Mouse (Mus musculus) cerebral cortex, adult 2 months (tissue): ENCODE results near the gene Tchh.

Experiments
- WGBS: fragments of 180-500 bp; shearing (Covaris S2); methylation state at CpG from one replicate; pipeline ENCODE4 v1.1.7; 2018; 5-methylcytosine and 5-hydroxymethylcytosine counted together

Tchh gene

DNA sequence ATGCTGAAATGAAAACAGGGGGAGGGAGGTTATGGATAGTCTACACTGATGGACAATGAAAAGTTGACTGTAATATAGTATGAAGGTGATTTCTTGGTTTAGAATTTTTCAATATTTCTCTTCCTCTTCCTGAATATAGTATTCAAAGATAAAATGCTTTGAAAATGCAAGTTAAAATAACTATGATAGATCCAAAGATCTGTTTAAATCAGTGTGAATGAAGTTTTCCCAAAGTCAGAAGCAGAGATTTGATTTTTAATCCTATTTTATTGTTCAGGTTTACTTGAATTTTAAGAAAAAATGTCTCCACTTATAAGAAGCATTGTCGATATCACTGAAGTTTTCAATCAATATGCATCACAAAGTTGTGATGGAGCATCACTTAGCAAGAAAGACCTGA is at the start of gene Tchh:
Tchh (plus strand) TSS at position 301 of the 400 bp plus-strand sequence.
- 89% methylated on average over 1 of the region's 1 CpGs for WGBS

DNA sequence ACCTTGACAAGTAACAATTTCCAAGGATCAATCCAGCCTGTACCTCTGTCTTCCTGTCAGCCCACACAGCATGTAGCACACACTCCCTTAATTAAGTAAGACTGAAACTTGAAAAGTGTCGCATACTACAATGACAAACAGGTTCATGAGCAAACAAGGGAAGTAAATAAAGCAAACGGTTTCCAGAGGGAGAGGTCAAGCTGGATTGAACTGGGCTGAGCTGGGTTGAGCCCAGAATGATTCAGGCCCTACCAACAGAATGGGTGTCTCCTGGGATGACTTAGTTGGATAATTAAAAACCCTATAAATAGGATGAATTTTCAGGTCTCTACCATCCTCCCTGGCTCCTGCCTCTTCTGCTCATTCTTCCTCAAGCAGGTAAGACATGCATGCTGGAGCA is 48.8 kb upstream of the Tchh start, which contains the start of gene Rptn:
Rptn (plus strand) TSS at position 334 of the 400 bp plus-strand sequence.
- 81% methylated on average over 2 of the region's 2 CpGs for WGBS

DNA sequence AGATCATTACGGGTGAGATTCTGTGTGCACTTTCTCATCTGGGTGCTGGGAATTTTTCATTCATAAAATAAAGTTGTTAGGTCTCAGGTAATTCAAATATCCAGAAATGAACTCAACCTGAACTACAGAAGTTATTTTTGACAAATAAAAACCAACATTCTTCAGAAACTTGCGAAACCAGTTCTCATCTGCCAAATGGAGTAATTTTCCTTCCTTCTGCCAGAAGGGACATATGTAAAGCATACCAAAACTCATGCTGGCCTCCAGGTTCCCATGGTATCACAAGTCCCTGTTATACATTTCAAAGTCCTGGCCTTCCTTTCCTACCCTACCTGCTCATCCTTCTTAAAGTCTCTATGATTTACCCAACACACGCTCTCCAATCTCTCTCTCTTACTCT is 38.2 kb upstream of the Tchh start:
- WGBS: 92% methylated on average over 3 of the region's 3 CpGs

DNA sequence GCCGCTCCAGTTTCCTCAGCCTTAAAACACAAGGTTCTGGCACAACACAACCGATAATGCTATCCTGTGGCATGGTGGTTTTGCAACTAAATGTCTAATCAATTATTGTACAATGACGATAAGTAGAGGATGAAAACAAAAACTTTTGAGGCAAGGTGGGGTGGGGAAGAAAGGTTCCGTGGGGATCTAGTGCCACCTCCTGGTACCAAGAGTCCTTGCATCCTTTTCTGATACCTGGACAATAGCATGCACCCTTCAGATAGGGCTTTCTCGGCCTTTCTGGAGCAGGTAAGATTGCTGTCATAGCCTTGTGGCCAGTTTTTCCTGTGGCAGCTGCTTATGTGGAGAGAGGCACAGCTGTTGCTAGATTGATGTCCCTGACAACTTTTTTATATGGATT is 35.1 kb upstream of the Tchh start:
- WGBS: 26% methylated on average over 5 of the region's 5 CpGs

DNA sequence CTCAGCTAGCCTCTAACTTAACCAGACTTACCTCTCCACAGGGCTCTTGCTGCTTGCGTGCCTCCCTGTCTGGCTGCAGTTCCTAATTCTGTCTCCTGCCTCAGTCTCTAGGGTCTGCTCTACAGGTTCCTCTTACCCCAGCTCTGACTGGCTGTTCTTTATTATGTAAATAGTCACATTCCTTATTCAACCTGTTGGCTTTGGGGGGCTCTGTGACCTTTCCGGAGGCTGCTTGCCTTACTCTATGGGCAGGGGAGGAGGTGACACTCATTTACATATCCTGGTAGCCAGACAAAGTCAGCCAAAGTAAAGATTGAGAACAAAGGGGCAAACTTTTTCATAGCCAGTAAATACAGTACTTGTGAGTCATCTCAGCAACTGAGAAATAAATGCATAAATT is 30.2 kb upstream of the Tchh start:
- WGBS: 27% methylated on average over 2 of the region's 2 CpGs

DNA sequence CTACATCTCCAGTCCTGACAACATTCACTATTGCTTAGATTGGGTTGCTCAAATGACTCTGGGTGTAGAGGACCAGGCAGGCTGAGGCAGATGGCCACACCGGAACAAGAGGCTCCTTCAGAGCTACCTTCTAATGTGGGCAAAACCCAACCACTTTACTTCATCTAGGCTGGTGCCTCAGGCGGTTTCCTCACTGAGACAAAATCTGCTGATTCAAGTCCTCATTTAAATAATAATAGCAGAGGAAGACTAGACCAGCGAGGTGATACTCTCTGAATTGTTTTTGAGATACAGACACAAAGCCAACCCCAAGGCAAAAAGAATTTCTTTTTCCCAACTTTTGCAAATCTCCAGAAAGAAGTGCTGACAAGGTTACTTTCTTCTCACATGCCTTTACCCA is 10.5 kb upstream of the Tchh start:
- 67% methylated on average over 3 of the region's 3 CpGs for WGBS

DNA sequence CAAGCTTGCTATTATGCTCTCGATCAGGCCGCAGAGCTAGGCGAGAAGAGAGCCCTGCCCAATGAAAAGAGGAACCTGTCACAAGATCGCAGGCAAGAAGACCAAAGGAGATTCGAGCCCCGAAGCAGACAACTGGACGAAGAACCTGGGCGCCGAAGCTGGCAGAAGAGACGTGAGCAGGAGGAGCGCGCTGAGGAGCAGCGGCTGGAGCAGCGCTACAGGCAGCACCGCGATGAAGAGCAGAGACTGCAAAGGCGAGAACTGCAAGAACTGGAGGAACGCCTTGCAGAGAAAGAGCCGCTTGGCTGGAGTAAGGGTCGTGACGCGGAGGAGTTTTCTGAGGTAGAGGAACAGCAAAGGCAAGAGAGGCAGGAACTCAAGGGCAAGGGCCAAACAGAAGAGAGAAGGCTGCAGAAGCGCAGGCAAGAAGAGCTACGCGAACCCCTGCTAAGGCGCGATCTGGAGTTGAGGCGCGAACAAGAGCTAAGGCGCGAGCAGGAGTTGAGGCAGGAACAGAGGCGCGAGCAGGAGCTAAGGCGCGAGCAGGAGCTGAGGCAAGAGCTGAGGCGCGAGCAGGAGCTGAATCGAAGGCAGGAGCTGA is 1.5 kb downstream of the Tchh start:
- WGBS: 2% methylated on average over 38 of the region's 38 CpGs

DNA sequence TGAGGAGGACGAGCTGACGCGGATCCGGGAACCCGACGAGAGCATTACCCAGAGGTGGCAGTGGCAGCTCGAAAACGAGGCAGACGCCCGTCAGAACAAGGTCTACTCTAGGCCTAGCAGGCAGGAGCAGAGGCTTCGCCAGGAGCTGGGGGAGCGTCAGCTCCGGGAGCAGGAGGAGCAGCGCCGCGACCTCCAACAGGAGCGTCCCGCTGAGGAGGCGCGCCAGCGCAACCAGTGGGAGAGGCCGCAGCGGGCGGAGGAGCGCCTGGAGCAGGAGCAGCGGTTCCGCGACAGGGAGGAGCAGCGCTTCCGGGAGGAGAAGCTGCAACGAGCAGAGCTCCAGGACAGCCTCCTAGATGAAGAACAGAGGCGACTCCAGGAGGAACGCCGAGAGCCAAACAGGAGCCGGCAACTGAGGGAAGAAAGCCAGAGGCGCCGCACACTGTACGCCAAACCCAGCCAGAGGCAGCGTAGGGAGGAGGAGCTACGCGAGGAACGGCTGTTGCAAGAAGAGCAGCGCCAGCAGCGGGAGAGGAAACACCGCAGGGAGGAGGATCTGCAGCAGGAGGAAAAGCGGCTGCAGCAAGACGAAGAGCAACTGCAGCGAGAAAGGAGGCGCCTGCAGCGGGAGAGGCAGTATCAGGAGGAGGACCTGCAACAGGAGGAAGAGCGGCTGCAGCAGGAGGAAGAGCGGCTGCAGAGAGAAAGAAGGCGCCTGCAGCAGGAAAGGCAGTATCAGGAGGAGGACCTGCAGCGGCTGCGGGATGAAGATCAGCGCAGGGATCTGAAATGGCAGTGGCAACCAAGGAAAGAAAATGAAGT is 2.4 kb downstream of the Tchh start:
- under 1% methylated on average over 56 of the region's 56 CpGs for WGBS

DNA sequence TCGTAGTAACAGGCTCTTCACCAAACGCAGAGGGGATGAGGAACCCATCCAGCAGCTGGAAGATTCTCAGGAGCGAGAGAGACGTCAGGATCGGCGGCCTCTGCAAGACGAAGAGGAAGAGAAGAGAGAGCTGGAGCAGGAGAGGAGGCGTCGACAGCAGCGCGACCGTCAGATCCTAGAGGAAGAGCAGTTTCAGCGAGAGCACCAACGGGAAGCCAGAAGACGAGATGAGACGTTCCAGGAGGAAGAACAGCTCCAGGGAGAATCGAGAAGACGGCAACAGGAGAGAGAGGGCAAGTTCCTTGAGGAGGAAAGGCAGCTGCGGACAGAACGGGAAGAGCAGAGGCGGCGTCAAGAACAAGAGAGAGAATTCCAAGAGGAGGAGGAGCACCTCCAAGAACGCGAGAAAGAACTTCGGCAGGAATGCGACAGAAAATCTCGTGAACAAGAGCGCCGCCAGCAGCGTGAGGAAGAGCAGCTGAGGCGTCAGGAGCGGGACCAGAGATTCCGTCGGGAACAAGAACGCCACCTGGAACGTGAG is 3.1 kb downstream of the Tchh start:
- WGBS: 1% methylated on average over 36 of the region's 36 CpGs

DNA sequence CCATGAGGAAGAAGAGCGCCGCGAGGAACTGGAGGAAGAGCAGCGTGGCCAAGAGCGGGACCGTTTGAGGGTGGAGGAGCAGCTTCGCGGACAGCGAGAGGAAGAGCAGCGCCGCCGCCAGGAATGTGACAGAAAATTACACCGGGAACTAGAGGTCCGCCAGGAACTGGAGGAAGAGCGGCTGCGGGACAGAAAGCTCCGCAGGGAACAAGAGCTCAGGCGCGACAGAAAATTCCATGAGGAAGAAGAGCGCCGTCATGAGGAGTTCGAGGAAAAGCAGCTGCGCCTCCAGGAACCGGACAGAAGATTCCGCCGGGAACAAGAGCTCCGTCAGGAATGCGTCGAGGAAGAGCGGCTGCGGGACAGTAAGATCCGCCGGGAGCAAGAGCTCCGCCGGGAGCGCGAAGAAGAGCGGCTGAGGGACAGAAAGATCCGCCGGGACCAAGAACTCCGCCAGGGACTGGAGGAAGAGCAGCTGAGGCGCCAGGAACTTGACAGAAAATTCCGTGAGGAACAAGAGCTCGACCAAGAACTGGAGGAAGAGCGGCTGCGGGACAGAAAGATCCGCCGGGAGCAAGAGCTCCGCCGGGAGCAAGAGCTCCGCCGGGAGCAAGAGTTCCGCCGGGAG is 4.1 kb downstream of the Tchh start:
- WGBS: under 1% methylated on average over 54 of the region's 54 CpGs

DNA sequence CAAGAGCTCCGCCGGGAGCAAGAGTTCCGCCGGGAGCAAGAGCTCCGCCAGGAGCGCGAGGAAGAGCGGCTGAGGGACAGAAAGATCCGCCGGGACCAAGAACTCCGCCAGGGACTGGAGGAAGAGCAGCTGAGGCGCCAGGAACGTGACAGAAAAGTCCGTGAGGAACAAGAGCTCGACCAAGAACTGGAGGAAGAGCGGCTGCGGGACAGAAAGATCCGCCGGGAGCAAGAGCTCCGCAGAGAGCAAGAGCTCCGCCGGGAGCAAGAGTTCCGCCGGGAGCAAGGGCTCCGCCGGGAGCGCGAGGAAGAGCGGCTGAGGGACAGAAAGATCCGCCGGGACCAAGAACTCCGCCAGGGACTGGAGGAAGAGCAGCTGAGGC is 4.6 kb downstream of the Tchh start:
- WGBS: 1% methylated on average over 32 of the region's 32 CpGs

DNA sequence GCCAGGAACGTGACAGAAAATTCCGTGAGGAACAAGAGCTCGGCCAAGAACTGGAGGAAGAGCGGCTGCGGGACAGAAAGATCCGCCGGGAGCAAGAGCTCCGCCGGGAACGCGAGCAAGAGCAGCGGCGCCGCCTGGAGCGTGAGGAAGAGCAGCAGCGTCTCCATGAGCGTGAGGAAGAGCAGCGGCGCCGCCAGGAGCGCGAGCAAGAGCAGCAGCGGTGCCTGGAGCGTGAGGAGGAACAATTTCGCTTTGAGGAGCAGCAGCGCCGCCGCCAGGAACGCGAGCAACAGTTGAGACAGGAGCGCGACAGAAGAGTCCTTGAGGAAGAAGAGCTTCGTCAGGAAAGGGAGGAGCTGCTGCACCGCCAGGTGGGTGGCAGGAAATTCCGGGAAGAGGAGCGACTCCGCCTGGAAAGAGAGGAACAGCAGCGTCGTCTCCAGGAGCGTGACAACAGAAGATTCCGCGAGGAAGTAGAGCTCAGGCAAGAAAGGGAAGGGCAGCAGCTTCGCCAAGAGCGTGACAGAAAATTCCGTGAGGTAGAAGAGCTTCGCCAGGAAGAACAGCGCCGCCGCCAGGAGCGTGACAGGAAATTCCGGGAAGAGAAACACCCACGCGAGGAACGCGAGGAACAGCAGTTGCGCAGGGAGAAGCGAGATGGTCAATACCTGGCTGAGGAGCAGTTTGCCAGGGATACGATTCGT is 5.2 kb downstream of the Tchh start:
- under 1% methylated on average over 59 of the region's 59 CpGs for WGBS

DNA sequence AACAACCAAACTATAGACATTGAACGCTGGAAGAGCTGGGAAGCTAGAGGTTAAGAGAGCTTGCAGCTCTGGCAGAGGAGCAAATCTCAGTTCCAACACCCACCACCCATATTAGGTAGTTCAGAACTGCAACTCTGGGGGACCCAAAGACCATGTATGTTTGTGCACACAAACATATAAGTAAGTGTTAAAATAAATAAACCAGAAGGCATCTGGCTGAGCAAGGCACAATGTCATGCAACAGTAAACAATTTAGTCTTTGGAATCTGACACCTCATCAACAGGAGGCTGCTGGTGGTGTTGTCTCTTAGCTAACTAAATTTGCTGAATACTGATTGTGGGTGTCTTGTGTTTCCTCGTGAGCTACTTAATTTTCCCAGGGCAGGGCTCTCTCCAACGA is 24.4 kb downstream of the Tchh start:
- WGBS: 70% methylated on average over 3 of the region's 3 CpGs

DNA sequence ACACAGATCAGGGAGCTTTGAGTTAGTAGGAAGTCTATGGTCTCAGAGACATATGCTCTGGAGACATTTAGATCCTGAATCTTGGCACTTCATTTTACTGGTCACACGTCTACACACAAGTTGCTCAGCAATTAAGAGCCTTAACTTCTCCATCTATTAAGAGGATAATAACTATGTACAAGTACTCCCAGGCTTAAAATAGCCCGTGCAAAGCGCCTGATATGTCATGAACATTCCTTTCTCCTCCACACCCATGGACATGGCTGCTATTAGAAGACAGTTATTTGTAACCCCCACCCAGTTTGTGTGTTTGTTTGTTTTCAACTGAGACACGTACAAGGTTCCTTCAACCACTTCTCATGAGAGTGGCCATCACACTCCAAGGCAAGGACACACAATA is 25.0 kb downstream of the Tchh start:
- 85% methylated on average over 4 of the region's 4 CpGs for WGBS

DNA sequence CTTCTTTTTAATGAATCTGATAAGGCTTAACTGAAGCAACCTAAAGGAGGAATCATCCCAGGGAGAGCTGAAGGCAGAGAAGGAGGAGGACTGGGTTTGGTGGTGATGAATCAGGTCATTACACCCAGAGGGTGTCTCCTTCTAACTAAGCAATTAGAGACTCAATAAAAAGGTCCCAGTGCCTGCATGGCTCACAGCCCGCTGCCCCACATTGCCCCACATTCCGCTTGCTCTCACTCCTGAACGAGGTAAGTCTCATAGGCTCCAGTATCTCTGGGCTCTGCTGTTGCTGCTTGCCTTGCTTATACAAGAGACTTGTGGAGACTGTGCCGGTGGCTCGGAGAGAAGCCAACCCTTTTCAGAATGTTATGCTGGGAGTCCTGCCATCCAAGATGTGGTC is 26.4 kb downstream of the Tchh start, which contains the start of gene Tchhl1:
Tchhl1 (plus strand) TSS at position 194 of the 400 bp plus-strand sequence.
- WGBS: 77% methylated on average over 5 of the region's 5 CpGs

DNA sequence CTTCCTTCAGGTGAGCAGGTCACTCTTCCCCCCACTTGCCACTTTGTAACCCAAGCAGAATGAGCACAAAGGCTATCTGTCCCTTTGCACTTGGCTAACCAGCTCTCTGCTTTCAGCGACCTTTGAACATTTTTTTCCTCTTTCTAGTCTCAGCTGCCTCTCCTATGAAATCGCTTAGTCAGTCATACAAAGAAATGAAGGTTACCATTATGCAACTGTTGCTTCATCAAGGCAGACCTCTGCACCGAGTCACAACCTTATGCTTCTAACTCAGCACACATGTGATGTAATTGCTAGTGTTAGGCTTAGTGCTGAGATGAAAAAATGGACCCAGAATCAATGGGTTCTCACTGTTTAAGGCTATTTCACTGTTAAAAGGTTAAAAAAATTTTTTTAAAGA is 27.5 kb downstream of the Tchh start:
- 80% methylated on average over 3 of the region's 3 CpGs for WGBS

DNA sequence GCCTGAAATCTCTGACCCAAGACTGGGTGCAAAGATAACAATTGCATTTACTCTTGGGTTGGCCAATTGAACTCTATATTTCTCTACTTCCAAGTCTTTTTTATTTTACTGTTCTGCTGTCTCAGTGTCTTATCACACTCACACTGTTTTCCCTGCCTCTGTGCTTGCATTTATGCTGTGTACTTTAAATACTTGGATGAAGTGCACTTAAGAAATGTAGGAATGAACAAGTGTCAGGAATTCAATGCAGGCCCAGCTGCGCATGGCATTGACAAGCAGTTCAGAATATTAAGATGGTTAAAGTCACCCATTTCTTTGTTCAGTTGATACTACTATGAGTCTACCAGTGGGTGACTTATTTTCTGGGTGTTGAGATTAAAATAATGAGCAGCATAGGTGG is 37.9 kb downstream of the Tchh start:
- 90% methylated on average over 1 of the region's 1 CpGs for WGBS

DNA sequence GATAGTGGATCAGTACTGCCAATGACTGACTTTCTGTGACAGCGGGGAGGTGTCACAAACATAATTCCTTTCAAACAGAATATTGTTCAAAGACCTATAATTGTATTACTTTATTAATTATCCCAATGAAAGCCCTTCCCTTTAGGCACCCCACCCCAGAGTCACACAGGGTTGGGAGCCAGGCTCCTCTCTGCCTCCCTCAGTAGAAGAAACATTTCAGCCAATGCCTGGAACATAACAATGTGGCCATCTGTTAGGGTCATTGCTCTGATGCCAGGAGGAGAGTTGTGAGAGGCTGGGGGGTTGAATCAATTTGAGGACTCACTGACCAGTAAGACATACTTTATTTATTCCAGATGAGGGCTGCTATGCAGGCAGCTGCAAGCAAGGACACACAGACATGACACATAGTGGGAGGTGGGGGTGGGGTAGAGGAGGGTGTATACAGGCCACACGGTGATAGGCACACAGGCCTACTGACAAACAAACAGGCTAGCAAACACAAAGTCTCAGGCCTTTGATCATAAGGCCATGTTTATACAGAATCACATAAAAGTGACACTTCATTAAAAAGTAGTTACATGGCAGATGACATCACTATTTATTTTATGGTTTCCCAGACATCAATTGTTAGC is 40.0 kb downstream of the Tchh start:
- 74% methylated on average over 2 of the region's 2 CpGs for WGBS

DNA sequence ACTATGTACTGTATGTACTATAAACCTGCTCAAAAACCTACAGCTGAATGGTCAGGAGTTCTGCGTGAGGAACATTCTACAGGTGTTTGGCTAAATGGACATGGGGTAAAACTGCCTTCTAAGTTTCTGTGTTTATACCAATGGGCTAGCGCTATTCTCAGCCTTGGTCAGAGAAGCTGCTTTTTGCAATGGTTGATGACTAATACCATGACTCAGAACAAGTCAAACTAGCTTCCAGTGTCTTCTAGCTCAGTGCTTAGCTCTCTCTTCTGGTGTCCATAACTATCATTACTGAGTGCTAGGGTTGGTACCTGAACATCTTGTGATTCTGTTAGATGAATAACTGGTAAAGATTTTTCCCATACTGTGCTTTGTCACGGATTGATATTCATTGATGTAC is 43.5 kb downstream of the Tchh start:
- 79% methylated on average over 3 of the region's 3 CpGs for WGBS

DNA sequence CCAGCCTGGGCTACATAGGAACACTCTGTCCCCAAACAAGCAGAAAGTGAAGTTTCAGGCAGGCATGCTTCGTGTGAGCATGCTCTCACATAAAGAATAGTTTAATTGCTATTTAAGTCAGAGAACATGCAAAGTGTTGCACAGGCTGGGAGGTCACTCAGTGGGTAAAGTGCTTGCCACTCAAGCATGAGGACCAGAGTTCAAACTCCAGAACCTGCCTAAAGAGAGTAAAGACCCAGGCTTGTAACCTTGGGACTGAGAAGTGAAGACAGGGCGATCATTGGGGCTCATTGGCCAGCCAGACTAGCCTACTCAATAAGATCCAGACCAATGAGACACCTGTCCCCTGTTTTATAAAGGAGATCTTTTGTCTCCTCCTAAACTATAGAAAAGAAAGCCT is 46.4 kb downstream of the Tchh start:
- WGBS: 88% methylated on average over 2 of the region's 2 CpGs

DNA sequence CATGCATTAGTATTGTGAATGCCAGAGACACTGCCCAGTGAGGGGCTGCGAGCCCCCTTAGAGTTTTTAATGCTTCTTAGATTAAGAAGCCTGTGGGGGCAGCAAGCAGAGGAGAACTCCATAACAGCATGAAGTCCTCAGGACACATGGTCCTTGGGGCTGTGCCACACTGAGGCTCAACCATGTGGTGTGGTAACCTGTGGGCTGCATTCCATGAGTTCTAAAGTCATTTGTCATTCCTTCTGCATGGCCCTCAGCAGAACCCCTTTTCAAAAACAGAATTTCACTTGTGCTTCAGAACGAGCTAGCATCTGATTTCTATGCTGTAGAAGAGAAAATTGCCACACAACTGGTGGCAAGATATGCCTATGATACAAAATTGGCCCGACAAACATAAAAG is 50.0 kb downstream of the Tchh start:
- WGBS: 80% methylated on average over 3 of the region's 3 CpGs

DNA sequence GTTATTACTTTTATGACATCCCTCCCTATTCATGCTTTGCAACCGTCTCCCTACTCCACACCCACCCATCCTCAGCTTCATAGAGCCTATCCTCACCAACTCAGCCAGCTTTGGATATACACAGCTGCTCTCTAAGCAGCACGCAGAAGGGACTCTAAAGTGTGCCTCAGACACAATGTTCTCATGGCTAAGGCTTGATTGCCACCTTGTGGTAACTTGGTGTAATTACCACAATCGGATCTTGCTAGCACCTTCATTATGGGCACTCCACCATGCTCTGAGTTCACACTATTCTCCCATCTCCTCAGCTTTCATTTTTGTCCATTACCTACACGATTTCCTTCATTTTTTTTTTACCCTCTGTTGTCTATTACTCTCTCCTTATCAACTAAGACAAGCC is 51.9 kb downstream of the Tchh start:
- under 1% methylated on average over 4 of the region's 4 CpGs for WGBS
